Mouse (Mus musculus) intestine, embryonic 14.5 days (tissue): ENCODE measurements at regions not wholly inside any gene's neighbourhood (a gene's known extent, or its start where the extent isn't known, plus 50 kb on each side); places are given as distances from the start of the nearest gene placed in this dataset.

Experiments used
- ATAC-seq: fragments of 200-750 bp; cut with Nextera tagmentation; replicated peaks from 2 replicates; pipeline ENCODE4 v1.8.0; 2017; ENCODE audit warnings: low read depth, moderate number of reproducible peaks, moderate TSS enrichment, moderate library complexity; ENCODE audit not compliant: low FRiP score, low TSS enrichment
- DNase-seq: peaks from one replicate; pipeline ENCODE4 v3.0.0-alpha.2; 2018; ENCODE audit warnings: low spot score
- H3K27ac ChIP-seq: fragments of 300-500 bp; sonication (generic); 2 replicates; pipeline ENCODE4 v1.5.1; 2014; ENCODE audit warnings: low read depth, mild to moderate bottlenecking, control low read depth
- H3K27me3 ChIP-seq: fragments of 300-500 bp; sonication (generic); replicated peaks from 2 replicates; pipeline ENCODE4 v1.6.1; 2014; ENCODE audit warnings: low read length, control low read depth; ENCODE audit not compliant: control insufficient read depth, insufficient read depth
- H3K36me3 ChIP-seq: fragments of 300-500 bp; sonication (generic); 2 replicates; pipeline ENCODE4 v1.6.1; 2014; ENCODE audit warnings: low read length, control low read depth; ENCODE audit not compliant: control insufficient read depth, insufficient read depth
- H3K4me1 ChIP-seq: fragments of 300-500 bp; sonication (generic); replicated peaks from 2 replicates; pipeline ENCODE4 v1.6.1; 2014; ENCODE audit warnings: low read length, control low read depth, mixed read lengths; ENCODE audit not compliant: control insufficient read depth, insufficient read depth
- H3K4me2 ChIP-seq: fragments of 300-500 bp; sonication (generic); 2 replicates; pipeline ENCODE4 v1.6.1; 2014; ENCODE audit warnings: low read length
- H3K4me3 ChIP-seq: fragments of 300-500 bp; sonication (generic); 2 replicates; pipeline ENCODE4 v1.5.1; 2014; ENCODE audit warnings: low read depth, low read length, control low read depth, mixed read lengths
- H3K9ac ChIP-seq: fragments of 300-500 bp; sonication (generic); 2 replicates; pipeline ENCODE4 v1.6.1; 2014; ENCODE audit warnings: mild to moderate bottlenecking, low read length
- H3K9me3 ChIP-seq: fragments of 300-500 bp; sonication (generic); 2 replicates; pipeline ENCODE4 v1.6.1; 2016; ENCODE audit warnings: low read length, control low read depth; ENCODE audit not compliant: control insufficient read depth
- WGBS: fragments of 180-500 bp; shearing (Covaris S2); extraction: QIAGEN DNeasy Blood & Tissue Kit; methylation state at CpG from one replicate; pipeline ENCODE4 v1.1.7; 2014; 5-methylcytosine and 5-hydroxymethylcytosine counted together

GRCm38 (mm10) chr5:51196393-51197347 is 370.9 kb downstream of the Ppargc1a start:
- Histone ChIP-seq H3K27ac (no peak overlapping the region), H3K4me1 (no peaks in the 10 kb centered on the region), H3K9ac (no peak overlapping the region), H3K27me3 (no peaks in the 10 kb centered on the region), H3K9me3 (no peaks in the 10 kb centered on the region), H3K4me3 (no peak overlapping the region), H3K36me3 (no peaks in the 10 kb centered on the region), H3K4me2 (no peak overlapping the region)
- 58% methylated on average over 4 of the region's 4 CpGs for WGBS
- ATAC-seq (no peak), DNase-seq (no peak)

- no peak for DNase-seq
- 66% methylated on average over 3 of the region's 3 CpGs for WGBS
Observed at GRCm38 (mm10) chr5:51190661-51191060, 376.9 kb downstream of the Ppargc1a start.

GRCm38 (mm10) chr5:51169828-51170227 is 397.7 kb downstream of the Ppargc1a start:
- ATAC-seq (no peak), DNase-seq (no peak)
- Histone ChIP-seq H3K9ac (no peak overlapping the region), H3K36me3 (no peaks in the 10 kb centered on the region), H3K27ac (no peak overlapping the region), H3K4me2 (no peak overlapping the region), H3K9me3 (no peaks in the 10 kb centered on the region), H3K27me3 (no peaks in the 10 kb centered on the region), H3K4me1 (no peaks in the 10 kb centered on the region; the same call in 1 of the 2 replicates), H3K4me3 (no peak overlapping the region)
- WGBS: 100% methylated on average over 1 of the region's 1 CpGs

More at GRCm38 (mm10) chr5:51190661-51191060, 376.9 kb downstream of the Ppargc1a start:
- no peaks in the 10 kb centered on the region for H3K36me3 ChIP-seq
- no peaks in the 10 kb centered on the region for H3K9me3 ChIP-seq
- no peak overlapping the region for H3K9ac ChIP-seq
- H3K27ac ChIP-seq: no peak overlapping the region
- no peak overlapping the region for H3K4me3 ChIP-seq
- no peak overlapping the region for H3K4me2 ChIP-seq
- ATAC-seq: no peak
- no peaks in the 10 kb centered on the region for H3K27me3 ChIP-seq
- no peaks in the 10 kb centered on the region for H3K4me1 ChIP-seq

- Histone ChIP-seq H3K27ac (no peak overlapping the region), H3K4me2 (no peak overlapping the region), H3K36me3 (no peaks in the 10 kb centered on the region), H3K9ac (no peak overlapping the region), H3K9me3 (no peaks in the 10 kb centered on the region), H3K4me3 (no peak overlapping the region), H3K27me3 (no peaks in the 10 kb centered on the region), H3K4me1 (no peaks in the 10 kb centered on the region; the same call in 1 of the 2 replicates)
- ATAC-seq: no peak
- WGBS: 12% methylated on average over 6 of the region's 6 CpGs
- DNase-seq: no peak
Observed at GRCm38 (mm10) chr5:51168206-51168605, 399.3 kb downstream of the Ppargc1a start.

GRCm38 (mm10) chr5:51156901-51157300 is 410.6 kb downstream of the Ppargc1a start:
- no peaks in the 10 kb centered on the region for H3K4me1 ChIP-seq
- no peaks in the 10 kb centered on the region for H3K27me3 ChIP-seq
- DNase-seq (no peak), ATAC-seq (no peak)
- no peak overlapping the region for H3K27ac ChIP-seq
- no peak overlapping the region for H3K4me2 ChIP-seq
- no peaks in the 10 kb centered on the region for H3K36me3 ChIP-seq
- H3K9me3 ChIP-seq: no peaks in the 10 kb centered on the region
- WGBS: 52% methylated on average over 3 of the region's 3 CpGs
- no peak overlapping the region for H3K4me3 ChIP-seq
- no peak overlapping the region for H3K9ac ChIP-seq

- 73% methylated on average over 4 of the region's 4 CpGs for WGBS
- no peak overlapping the region for H3K4me2 ChIP-seq
- no peak for DNase-seq
- no peak for ATAC-seq
- H3K27ac ChIP-seq: no peak overlapping the region
- H3K4me3 ChIP-seq: no peak overlapping the region
- no peaks in the 10 kb centered on the region for H3K4me1 ChIP-seq
- H3K9me3 ChIP-seq: no peaks in the 10 kb centered on the region
- H3K9ac ChIP-seq: no peak overlapping the region
- no peaks in the 10 kb centered on the region for H3K36me3 ChIP-seq
- H3K27me3 ChIP-seq: no peaks in the 10 kb centered on the region
Observed at GRCm38 (mm10) chr5:51144842-51145241, 422.7 kb downstream of the Ppargc1a start.

- WGBS: 82% methylated on average over 6 of the region's 6 CpGs
- no peak for ATAC-seq
Observed at GRCm38 (mm10) chr5:51125091-51125490, 442.4 kb downstream of the Ppargc1a start.

GRCm38 (mm10) chr5:51110006-51110405 is 457.5 kb downstream of the Ppargc1a start:
- H3K4me1 ChIP-seq: no peaks in the 10 kb centered on the region
- H3K9ac ChIP-seq: no peak overlapping the region
- no peaks in the 10 kb centered on the region for H3K36me3 ChIP-seq
- no peak for DNase-seq
- H3K4me2 ChIP-seq: no peak overlapping the region
- 82% methylated on average over 4 of the region's 4 CpGs for WGBS
- no peak for ATAC-seq
- H3K27ac ChIP-seq: no peak overlapping the region
- no peaks in the 10 kb centered on the region for H3K27me3 ChIP-seq
- H3K4me3 ChIP-seq: no peak overlapping the region
- no peaks in the 10 kb centered on the region for H3K9me3 ChIP-seq

More at GRCm38 (mm10) chr5:51125091-51125490, 442.4 kb downstream of the Ppargc1a start:
- H3K27me3 ChIP-seq: no peaks in the 10 kb centered on the region
- no peak overlapping the region for H3K4me3 ChIP-seq
- H3K27ac ChIP-seq: no peak overlapping the region
- no peak overlapping the region for H3K4me2 ChIP-seq
- H3K9me3 ChIP-seq: no peaks in the 10 kb centered on the region
- no peaks in the 10 kb centered on the region for H3K4me1 ChIP-seq
- no peak overlapping the region for H3K9ac ChIP-seq
- no peak for DNase-seq
- H3K36me3 ChIP-seq: no peaks in the 10 kb centered on the region

GRCm38 (mm10) chr5:51108737-51109136 is 458.8 kb downstream of the Ppargc1a start:
- Histone ChIP-seq H3K27ac (no peak overlapping the region), H3K9me3 (no peaks in the 10 kb centered on the region), H3K9ac (no peak overlapping the region), H3K36me3 (no peaks in the 10 kb centered on the region), H3K4me2 (no peak overlapping the region), H3K27me3 (no peaks in the 10 kb centered on the region), H3K4me1 (no peaks in the 10 kb centered on the region), H3K4me3 (no peak overlapping the region)
- ATAC-seq (no peak), DNase-seq (no peak)
- WGBS: 76% methylated on average over 1 of the region's 1 CpGs
